Mouse (Mus musculus): Measurements from ENCODE around the gene H3f3b.

DNA sequence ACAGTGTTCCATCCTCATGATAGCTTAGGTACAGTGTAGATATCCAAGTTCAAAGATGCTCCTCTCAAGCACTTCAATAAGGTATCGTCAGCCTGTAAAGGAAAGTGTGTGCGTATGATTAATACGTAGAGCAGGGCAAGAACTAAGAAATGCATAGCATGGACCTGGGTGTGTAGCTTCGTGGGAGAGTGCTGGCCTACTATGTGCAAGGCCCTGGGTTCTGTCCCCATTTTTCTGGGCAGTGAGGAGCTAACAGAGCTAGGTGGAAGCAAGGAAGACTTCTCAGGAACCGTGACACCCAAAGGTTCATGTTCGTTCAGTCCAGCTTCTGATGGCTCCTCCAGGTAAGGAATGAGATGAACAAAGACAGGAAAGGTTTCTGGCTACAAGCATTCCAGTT is 17.4 kb upstream of the H3f3b start:
- no peak for TF ChIP-seq CTCF (IDR thresholded peaks at IDR 0.05; ENCODE audit: low read depth, low read length)
- TF ChIP-seq POLR2A (IDR thresholded peaks at IDR 0.05; ENCODE audit: extremely low read depth, insufficient read depth, low read length) = no peak

All from liver, adult 2 months (tissue).